Mouse (Mus musculus): Measurements from ENCODE around the gene Lamtor3.
"Not testable (repeated sequence)": the region's sequence is repeated elsewhere in the genome, so short reads cannot be mapped to it uniquely, and the experiment has no call there.

Lamtor3 gene

GRCm38 (mm10) chr3:137933986-137934385 lies 15.7 kb downstream of the Lamtor3 start:
- DNase-seq (ENCODE audit: low read depth, low spot score): no peak

GRCm38 (mm10) chr3:137935570-137936525 lies 17.5 kb downstream of the Lamtor3 start:
- DNase-seq (ENCODE audit: low read depth, low spot score): no peak

GRCm38 (mm10) chr3:137936541-137936940 lies 18.2 kb downstream of the Lamtor3 start:
- DNase-seq (ENCODE audit: low read depth, low spot score): no peak

- DNase-seq (ENCODE audit: low read depth, low spot score): no peak
Measured at GRCm38 (mm10) chr3:137938608-137939007, 20.3 kb downstream of the Lamtor3 start.

- no peak for DNase-seq (ENCODE audit: low read depth, low spot score)
Measured at GRCm38 (mm10) chr3:137940757-137941156, 22.5 kb downstream of the Lamtor3 start.

GRCm38 (mm10) chr3:137941555-137941954 lies 23.2 kb downstream of the Lamtor3 start:
- no peak for DNase-seq (ENCODE audit: low read depth, low spot score)

GRCm38 (mm10) chr3:137942098-137942622 lies 23.9 kb downstream of the Lamtor3 start:
- DNase-seq (ENCODE audit: low read depth, low spot score): no peak

- DNase-seq (ENCODE audit: low read depth, low spot score): no peak
Measured at GRCm38 (mm10) chr3:137943737-137944154, 25.4 kb downstream of the Lamtor3 start.

GRCm38 (mm10) chr3:137946827-137947226 lies 28.5 kb downstream of the Lamtor3 start:
- no peak for DNase-seq (ENCODE audit: low read depth, low spot score)

- no peak for DNase-seq (ENCODE audit: low read depth, low spot score)
Measured at GRCm38 (mm10) chr3:137947525-137947924, 29.2 kb downstream of the Lamtor3 start.

- DNase-seq (ENCODE audit: low read depth, low spot score): no peak
Measured at GRCm38 (mm10) chr3:137950191-137950885, 32.0 kb downstream of the Lamtor3 start.

GRCm38 (mm10) chr3:137951302-137951701 lies 33.0 kb downstream of the Lamtor3 start:
- not testable (repeated sequence) for DNase-seq (ENCODE audit: low read depth, low spot score)

GRCm38 (mm10) chr3:137951819-137952218 lies 33.5 kb downstream of the Lamtor3 start:
- DNase-seq (ENCODE audit: low read depth, low spot score): no peak

GRCm38 (mm10) chr3:137952225-137952913 lies 34.1 kb downstream of the Lamtor3 start:
- no peak for DNase-seq (ENCODE audit: low read depth, low spot score)

GRCm38 (mm10) chr3:137952914-137953880 lies 34.9 kb downstream of the Lamtor3 start:
- DNase-seq (ENCODE audit: low read depth, low spot score): peak; percentile 30

GRCm38 (mm10) chr3:137954256-137954916 lies 36.1 kb downstream of the Lamtor3 start:
- no peak for DNase-seq (ENCODE audit: low read depth, low spot score)

- no peak for DNase-seq (ENCODE audit: low read depth, low spot score)
Measured at GRCm38 (mm10) chr3:137955560-137956081, 37.3 kb downstream of the Lamtor3 start.

- DNase-seq (ENCODE audit: low read depth, low spot score): no peak
Measured at GRCm38 (mm10) chr3:137957864-137958263, 39.6 kb downstream of the Lamtor3 start.

- DNase-seq (ENCODE audit: low read depth, low spot score): no peak
Measured at GRCm38 (mm10) chr3:137958352-137958751, 40.0 kb downstream of the Lamtor3 start.

- DNase-seq (ENCODE audit: low read depth, low spot score): no peak
Measured at GRCm38 (mm10) chr3:137959456-137959855, 41.1 kb downstream of the Lamtor3 start.

All from retina, postnatal 7 days (tissue).